Mouse (Mus musculus): ENCODE results near the gene Leng9. TPM values are rescaled to one million over a fixed set of nuclear protein-coding genes. Genes with fewer than 3 reads are reported as not detected.

Gene Leng9
- polyA plus RNA-seq, 1 experiment from 2014 or later = 6.8 TPM

GRCm38 (mm10) chr7:4154356-4154755, 4.2 kb upstream of the Leng9 start:
- Histone ChIP-seq H3K27me3 (replicated peaks; ENCODE audit: control insufficient read depth, insufficient read depth, low read length) (no peaks in the 10 kb centered on the region), H3K9me3 (ENCODE audit: control insufficient read depth, low read length) (no peaks in the 10 kb centered on the region), H3K4me1 (ENCODE audit: control insufficient read depth, insufficient read depth, low read length) (peaks cover 13% of the 10 kb centered on the region), H3K36me3 (ENCODE audit: control insufficient read depth, insufficient read depth, low read length) (no peaks in the 10 kb centered on the region), H3K4me3 (ENCODE audit: low read length) (no peak overlapping the region), H3K9ac (ENCODE audit: low read depth, low read length) (no peak overlapping the region), H3K27ac (ENCODE audit: low read length) (no peak overlapping the region), H3K4me2 (ENCODE audit: low read depth, low read length) (no peak overlapping the region)
- 81% methylated on average over 5 of the region's 5 CpGs for WGBS
- ATAC-seq = no peak

DNA sequence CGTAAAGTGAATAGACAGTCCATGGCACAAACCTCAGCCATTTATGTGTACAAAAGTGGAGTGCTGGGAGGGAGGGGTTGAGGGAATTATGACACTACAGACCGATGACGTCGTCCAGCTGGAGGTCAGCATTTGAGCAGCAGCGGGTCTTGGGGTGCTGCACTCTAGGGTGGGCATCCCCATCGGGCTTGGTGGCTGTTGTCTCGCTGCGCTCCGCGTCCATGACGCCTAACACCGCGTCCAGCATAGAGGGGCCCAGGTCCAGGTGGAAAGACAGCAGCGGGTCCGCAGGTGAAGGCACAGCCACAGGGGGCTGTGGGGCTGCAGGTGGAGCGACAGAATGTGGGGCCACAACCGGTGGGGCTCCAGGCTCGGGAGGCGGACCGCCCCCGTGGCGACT, 1.1 kb upstream of the Leng9 start:
- H3K27ac ChIP-seq (ENCODE audit: low read length) = peak overlapping the region; percentile 70
- H3K9me3 ChIP-seq (ENCODE audit: control insufficient read depth, low read length) = no peaks in the 10 kb centered on the region
- H3K4me3 ChIP-seq (ENCODE audit: low read length) = peak overlapping the region; percentile 26
- 0 out of 2 replicates have a peak, but pooled peaks cover under 1% of the 10 kb centered on the region for H3K36me3 ChIP-seq (ENCODE audit: control insufficient read depth, insufficient read depth, low read length)
- peaks cover 33% of the 10 kb centered on the region for H3K4me1 ChIP-seq (ENCODE audit: control insufficient read depth, insufficient read depth, low read length)
- peak; percentile 1; the same call in 1 of the 2 replicates for ATAC-seq
- WGBS = 31% methylated on average over 22 of the region's 22 CpGs
- no peaks in the 10 kb centered on the region for H3K27me3 ChIP-seq (replicated peaks; ENCODE audit: control insufficient read depth, insufficient read depth, low read length)
- H3K9ac ChIP-seq (ENCODE audit: low read depth, low read length) = peak overlapping the region; percentile 55
- H3K4me2 ChIP-seq (ENCODE audit: low read depth, low read length) = peak overlapping the region; percentile 91

DNA sequence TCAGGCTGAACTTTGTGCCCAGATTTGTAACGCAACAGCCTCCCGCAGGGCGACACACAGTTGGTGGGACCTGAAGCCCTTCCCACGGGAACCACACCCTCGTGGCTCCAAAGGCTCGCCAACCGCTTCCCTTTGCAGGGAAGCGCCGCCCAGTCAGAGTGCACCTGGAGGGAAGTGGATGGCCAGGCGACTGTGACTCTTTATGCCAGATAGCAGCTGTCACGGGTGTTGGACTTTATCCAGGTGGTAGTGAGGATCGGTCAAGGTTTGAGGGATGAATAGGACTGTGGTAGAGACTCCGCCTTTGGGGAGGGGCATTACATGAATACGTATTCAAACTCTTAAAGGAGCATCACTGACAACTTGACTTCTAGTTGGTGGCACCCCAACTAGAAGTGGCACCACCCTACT, 642 bp upstream of the Leng9 start:
- peaks cover 33% of the 10 kb centered on the region for H3K4me1 ChIP-seq (ENCODE audit: control insufficient read depth, insufficient read depth, low read length)
- WGBS = 15% methylated on average over 14 of the region's 14 CpGs
- H3K4me2 ChIP-seq (ENCODE audit: low read depth, low read length) = peak overlapping the region; percentile 91
- H3K9ac ChIP-seq (ENCODE audit: low read depth, low read length) = no peak overlapping the region
- ATAC-seq = peak; percentile 84
- peak overlapping the region; percentile 72 for H3K4me3 ChIP-seq (ENCODE audit: low read length)
- no peaks in the 10 kb centered on the region for H3K27me3 ChIP-seq (replicated peaks; ENCODE audit: control insufficient read depth, insufficient read depth, low read length)
- H3K9me3 ChIP-seq (ENCODE audit: control insufficient read depth, low read length) = no peaks in the 10 kb centered on the region
- H3K27ac ChIP-seq (ENCODE audit: low read length) = peak overlapping the region; percentile 99
- H3K36me3 ChIP-seq (ENCODE audit: control insufficient read depth, insufficient read depth, low read length) = 0 out of 2 replicates have a peak, but pooled peaks cover 5% of the 10 kb centered on the region

- no peaks in the 10 kb centered on the region for H3K9me3 ChIP-seq (ENCODE audit: control insufficient read depth, low read length)
- peak; percentile 65 for ATAC-seq
- peak overlapping the region; percentile 99 for H3K27ac ChIP-seq (ENCODE audit: low read length)
- H3K4me2 ChIP-seq (ENCODE audit: low read depth, low read length) = peak overlapping the region; percentile 91
- H3K9ac ChIP-seq (ENCODE audit: low read depth, low read length) = peak overlapping the region; percentile 89
- H3K27me3 ChIP-seq (replicated peaks; ENCODE audit: control insufficient read depth, insufficient read depth, low read length) = no peaks in the 10 kb centered on the region
- peaks cover 18% of the 10 kb centered on the region for H3K36me3 ChIP-seq (ENCODE audit: control insufficient read depth, insufficient read depth, low read length)
- under 1% methylated on average over 64 of the region's 64 CpGs for WGBS
- peak overlapping the region; percentile 72 for H3K4me3 ChIP-seq (ENCODE audit: low read length)
- peaks cover 30% of the 10 kb centered on the region for H3K4me1 ChIP-seq (ENCODE audit: control insufficient read depth, insufficient read depth, low read length)
These were observed 742 bp downstream of the Leng9 start for GRCm38 (mm10) chr7:4149209-4150054.

GRCm38 (mm10) chr7:4148341-4149208, 1.6 kb downstream of the Leng9 start:
- H3K4me1 ChIP-seq (ENCODE audit: control insufficient read depth, insufficient read depth, low read length) = peaks cover 30% of the 10 kb centered on the region
- no peaks in the 10 kb centered on the region for H3K9me3 ChIP-seq (ENCODE audit: control insufficient read depth, low read length)
- peak overlapping the region; percentile 89 for H3K9ac ChIP-seq (ENCODE audit: low read depth, low read length)
- ATAC-seq = 0 out of 2 replicates have a peak, but pooled peaks have one; percentile 0
- 29% methylated on average over 18 of the region's 18 CpGs for WGBS
- no peaks in the 10 kb centered on the region for H3K27me3 ChIP-seq (replicated peaks; ENCODE audit: control insufficient read depth, insufficient read depth, low read length)
- peak overlapping the region; percentile 99 for H3K27ac ChIP-seq (ENCODE audit: low read length)
- H3K4me2 ChIP-seq (ENCODE audit: low read depth, low read length) = peak overlapping the region; percentile 91
- peaks cover 26% of the 10 kb centered on the region for H3K36me3 ChIP-seq (ENCODE audit: control insufficient read depth, insufficient read depth, low read length)
- H3K4me3 ChIP-seq (ENCODE audit: low read length) = peak overlapping the region; percentile 72

DNA sequence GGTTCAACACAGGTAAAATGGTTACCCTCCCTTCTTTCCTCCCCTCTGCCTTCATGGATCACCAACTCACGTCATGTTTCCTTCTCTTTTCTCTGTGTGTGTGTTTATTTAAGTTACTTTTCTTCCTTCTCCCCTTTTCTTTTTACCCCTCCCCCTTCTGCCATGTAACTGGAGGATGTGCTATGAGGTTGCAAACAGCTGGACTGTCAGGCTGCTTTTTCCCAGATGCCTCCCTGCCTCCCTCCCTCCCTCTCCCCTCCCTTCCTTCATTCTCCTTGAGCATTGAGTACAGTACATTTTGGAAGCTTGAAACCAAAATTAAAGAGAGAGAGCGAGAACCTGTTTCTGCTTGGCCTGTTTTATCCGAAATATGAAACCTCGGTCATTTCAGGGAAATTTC, 2.3 kb downstream of the Leng9 start:
- H3K27me3 ChIP-seq (replicated peaks; ENCODE audit: control insufficient read depth, insufficient read depth, low read length) = no peaks in the 10 kb centered on the region
- peak overlapping the region; percentile 72 for H3K4me3 ChIP-seq (ENCODE audit: low read length)
- peak overlapping the region; percentile 91 for H3K4me2 ChIP-seq (ENCODE audit: low read depth, low read length)
- H3K4me1 ChIP-seq (ENCODE audit: control insufficient read depth, insufficient read depth, low read length) = peaks cover 30% of the 10 kb centered on the region
- H3K9ac ChIP-seq (ENCODE audit: low read depth, low read length) = peak overlapping the region; percentile 89; the same call in 1 of the 2 replicates
- peaks cover 33% of the 10 kb centered on the region for H3K36me3 ChIP-seq (ENCODE audit: control insufficient read depth, insufficient read depth, low read length)
- H3K9me3 ChIP-seq (ENCODE audit: control insufficient read depth, low read length) = no peaks in the 10 kb centered on the region
- 73% methylated on average over 4 of the region's 4 CpGs for WGBS
- H3K27ac ChIP-seq (ENCODE audit: low read length) = peak overlapping the region; percentile 99
- no peak for ATAC-seq

- 72% methylated on average over 20 of the region's 20 CpGs for WGBS
- Histone ChIP-seq H3K9ac (ENCODE audit: low read depth, low read length) (0 out of 2 replicates have a peak overlapping the region, but pooled peaks have one; percentile 89), H3K27me3 (replicated peaks; ENCODE audit: control insufficient read depth, insufficient read depth, low read length) (no peaks in the 10 kb centered on the region), H3K9me3 (ENCODE audit: control insufficient read depth, low read length) (no peaks in the 10 kb centered on the region), H3K27ac (ENCODE audit: low read length) (peak overlapping the region; percentile 99), H3K4me1 (ENCODE audit: control insufficient read depth, insufficient read depth, low read length) (peaks cover 30% of the 10 kb centered on the region), H3K36me3 (ENCODE audit: control insufficient read depth, insufficient read depth, low read length) (peaks cover 36% of the 10 kb centered on the region), H3K4me2 (ENCODE audit: low read depth, low read length) (peak overlapping the region; percentile 30), H3K4me3 (ENCODE audit: low read length) (no peak overlapping the region)
- ATAC-seq = peak; percentile 1; the same call in 1 of the 2 replicates
These were observed 2.8 kb downstream of the Leng9 start for GRCm38 (mm10) chr7:4147371-4147770.

- no peak overlapping the region for H3K4me2 ChIP-seq (ENCODE audit: low read depth, low read length)
- no peak overlapping the region for H3K4me3 ChIP-seq (ENCODE audit: low read length)
- 92% methylated on average over 23 of the region's 23 CpGs for WGBS
- peak overlapping the region; percentile 99 for H3K27ac ChIP-seq (ENCODE audit: low read length)
- H3K9ac ChIP-seq (ENCODE audit: low read depth, low read length) = no peak overlapping the region; the same call in 1 of the 2 replicates
- H3K36me3 ChIP-seq (ENCODE audit: control insufficient read depth, insufficient read depth, low read length) = peaks cover 45% of the 10 kb centered on the region
- H3K9me3 ChIP-seq (ENCODE audit: control insufficient read depth, low read length) = no peaks in the 10 kb centered on the region
- H3K4me1 ChIP-seq (ENCODE audit: control insufficient read depth, insufficient read depth, low read length) = peaks cover 28% of the 10 kb centered on the region
- no peaks in the 10 kb centered on the region for H3K27me3 ChIP-seq (replicated peaks; ENCODE audit: control insufficient read depth, insufficient read depth, low read length)
- ATAC-seq = no peak
These were observed 3.7 kb downstream of the Leng9 start for GRCm38 (mm10) chr7:4146241-4147180.
